Mouse (Mus musculus): ENCODE measurements around the gene Trim69.

Trim69 gene

GRCm38 (mm10) chr2:122160680-122161079, at the start of gene Trim69:
Trim69 (plus strand) TSS chr2:122160700.
- peak; percentile 80 for DNase-seq (ENCODE audit: low read depth)

DNA sequence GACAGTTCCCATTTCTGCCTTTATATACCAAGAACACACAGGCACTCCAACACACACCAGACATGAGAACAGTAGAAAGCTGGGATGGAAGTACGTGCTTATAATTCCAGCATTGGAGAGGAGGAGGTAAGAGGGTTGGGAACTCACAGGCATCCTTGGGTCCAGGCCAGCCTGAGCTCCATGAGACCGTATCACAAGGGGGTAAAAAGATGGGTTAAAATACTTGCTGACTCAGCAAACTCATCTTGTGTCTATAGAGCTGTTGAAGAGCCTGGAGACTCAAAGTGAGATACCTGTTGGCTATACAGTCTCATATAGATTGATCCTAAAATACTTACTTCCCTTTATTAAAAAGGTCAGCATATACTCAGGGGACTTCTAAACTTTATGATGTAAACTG, 43.6 kb upstream of the Trim69 start:
- no peak for DNase-seq (ENCODE audit: low read depth)

DNA sequence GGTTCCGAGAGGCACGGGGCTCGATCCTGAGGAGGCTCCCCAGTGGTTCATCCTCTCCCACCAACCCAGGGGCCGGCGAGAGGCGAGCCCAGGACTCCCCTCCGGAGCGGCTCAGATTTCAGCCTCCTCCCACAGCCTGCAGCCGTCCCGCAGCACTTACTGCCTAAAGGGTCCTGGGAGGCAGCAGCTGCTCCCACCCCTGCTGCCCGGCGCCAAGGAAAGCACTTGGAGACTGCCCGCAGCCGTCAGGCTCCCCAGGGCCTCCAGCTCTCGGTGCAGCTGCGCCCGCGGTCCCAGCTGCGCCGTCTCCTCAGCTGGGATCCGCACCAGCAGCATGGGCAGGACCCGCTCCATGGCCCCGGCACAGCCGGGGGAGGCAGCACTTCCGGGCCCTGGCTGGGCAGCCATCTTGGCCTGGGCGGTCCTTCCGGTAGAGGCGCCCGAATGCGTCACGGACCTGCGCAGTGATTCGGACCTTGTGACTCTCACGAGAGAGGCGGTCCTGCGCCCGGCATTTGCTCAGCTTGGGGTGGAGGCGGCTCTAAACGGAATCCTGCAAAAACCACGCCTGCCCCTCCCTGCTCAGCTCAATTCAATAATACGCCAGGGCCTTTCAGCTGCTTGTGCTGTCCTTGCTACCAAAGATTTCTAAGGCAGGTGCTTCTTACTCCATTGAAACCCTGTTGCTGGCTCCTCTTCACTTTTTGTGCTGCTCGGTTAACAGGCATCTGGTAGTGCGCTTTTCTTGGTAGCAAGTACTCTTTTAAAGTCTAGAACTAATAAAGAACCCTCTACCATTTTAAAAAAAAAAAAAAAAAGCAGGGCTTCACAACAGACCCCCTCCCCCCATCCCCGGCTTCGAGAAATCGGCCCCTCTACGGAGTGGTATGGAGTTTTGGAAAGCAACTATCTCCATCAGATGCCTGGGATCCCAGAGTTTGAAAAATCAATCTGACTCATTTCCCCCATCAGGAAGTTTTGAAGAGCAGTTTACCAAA, 42.2 kb upstream of the Trim69 start, which contains the start of gene Spg11:
TSS of gene Spg11 (minus strand) at position 426 of the 998 bp plus-strand sequence.
- DNase-seq (ENCODE audit: low read depth): peak; percentile 97

DNA sequence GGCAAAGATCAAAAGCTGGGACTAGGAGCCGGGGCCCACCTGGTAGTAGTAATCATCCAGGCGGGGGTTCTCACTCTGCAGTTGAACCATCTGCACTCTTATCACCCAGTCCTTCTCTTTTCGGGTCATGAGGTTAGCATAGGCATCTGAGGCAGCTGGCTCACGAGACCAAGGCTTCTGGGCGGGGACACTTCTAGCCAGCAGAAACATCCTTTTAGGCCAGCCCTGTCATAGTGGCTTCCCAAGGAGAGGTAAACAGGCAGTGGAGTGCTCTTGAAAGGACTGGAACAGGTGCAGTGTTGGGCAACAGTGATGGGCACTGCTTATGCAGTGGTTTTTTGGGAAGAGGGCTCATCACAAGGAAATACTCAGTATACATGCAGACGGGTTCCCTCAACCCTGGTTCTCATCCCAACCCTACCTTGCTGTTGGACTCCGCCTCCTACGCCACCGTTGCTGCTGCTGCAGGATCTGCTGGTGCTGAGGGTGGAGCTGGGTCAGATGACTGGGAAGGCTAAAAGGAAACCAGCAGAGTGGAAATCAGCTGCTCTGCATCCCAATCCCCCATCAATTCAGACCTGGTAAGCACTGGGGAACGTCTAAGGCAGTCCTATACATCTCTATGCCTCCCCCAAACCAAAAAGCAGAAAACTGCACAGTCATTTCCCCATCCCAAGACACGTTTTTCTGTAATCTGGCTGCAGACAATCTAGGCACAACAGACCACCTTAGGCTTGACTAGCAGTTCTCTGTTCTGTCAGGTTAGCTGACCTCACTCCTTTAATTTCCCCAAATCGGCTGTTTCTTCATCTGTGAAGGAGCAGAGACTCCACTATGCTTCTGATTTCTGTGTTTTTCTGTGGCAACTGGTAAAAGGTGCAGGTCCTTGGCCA, 34.6 kb upstream of the Trim69 start:
- DNase-seq (ENCODE audit: low read depth): peak; percentile 25

GRCm38 (mm10) chr2:122126765-122127347, 33.6 kb upstream of the Trim69 start:
- no peak for DNase-seq (ENCODE audit: low read depth)

- no peak for DNase-seq (ENCODE audit: low read depth)
These were observed 32.9 kb upstream of the Trim69 start for GRCm38 (mm10) chr2:122127635-122128034.

DNA sequence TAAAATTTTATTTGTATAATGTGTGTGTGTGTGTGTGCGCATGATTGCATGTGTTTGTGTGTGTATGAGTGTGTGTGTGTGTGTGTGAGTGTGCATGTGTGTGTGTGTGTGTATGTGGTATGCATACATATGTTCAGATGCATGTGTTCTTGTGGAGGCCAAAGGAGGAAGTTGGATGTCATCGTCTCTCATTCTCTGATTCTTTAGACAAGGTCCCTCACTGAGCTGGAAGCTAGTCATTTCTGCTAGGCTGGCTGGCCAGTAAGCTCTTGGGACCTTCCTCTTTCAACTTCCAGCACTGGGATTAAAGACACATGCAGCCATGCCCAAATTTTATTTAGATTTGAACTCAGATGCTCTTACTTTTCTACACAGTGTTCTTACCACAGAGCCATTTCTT, 28.4 kb upstream of the Trim69 start:
- DNase-seq (ENCODE audit: low read depth): no peak

GRCm38 (mm10) chr2:122132618-122133017, 27.9 kb upstream of the Trim69 start:
- DNase-seq (ENCODE audit: low read depth): no peak

GRCm38 (mm10) chr2:122137839-122138465, 22.5 kb upstream of the Trim69 start:
- DNase-seq (ENCODE audit: low read depth): peak; percentile 43

DNA sequence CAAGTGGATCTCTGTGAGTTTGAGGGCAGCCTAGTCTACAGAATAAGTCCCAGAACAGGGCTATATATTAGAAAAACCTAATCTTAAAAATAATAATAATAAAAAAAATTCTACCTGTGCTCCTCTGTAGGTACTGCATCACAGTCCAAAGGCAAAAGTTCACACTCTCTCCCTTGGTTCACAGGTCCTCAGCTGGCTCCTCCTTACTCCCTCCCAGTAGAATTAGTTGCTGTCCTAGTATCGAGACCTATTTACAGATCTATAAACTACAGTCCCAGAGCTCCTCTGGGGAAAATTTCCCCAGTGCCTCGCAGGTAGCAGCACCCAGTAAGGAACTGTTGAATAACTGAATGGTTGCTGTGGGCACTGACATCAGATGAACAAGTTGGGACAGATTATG, 19.7 kb upstream of the Trim69 start:
- no peak for DNase-seq (ENCODE audit: low read depth)

- no peak for DNase-seq (ENCODE audit: low read depth)
These were observed 19.1 kb upstream of the Trim69 start for GRCm38 (mm10) chr2:122141332-122141967.

DNA sequence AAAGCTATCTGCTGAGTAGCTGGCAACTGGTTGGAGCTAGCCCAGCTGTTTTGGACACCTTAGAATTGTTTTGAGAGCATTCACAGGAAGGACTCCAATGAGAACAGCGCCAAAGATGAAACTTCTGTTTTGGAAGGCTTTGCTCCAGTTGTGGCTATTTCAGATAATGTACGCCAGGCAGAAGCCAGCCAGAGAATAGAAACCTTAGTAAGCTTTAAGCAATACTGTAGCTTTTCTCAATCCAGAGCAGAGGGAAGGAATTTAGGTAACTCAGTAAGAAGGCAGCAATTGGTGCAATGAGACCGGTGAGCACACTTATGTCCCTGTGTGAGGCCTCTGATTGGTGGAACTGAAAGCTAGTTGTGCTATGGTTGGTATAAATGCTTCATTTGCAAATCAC, 17.4 kb upstream of the Trim69 start:
- no peak for DNase-seq (ENCODE audit: low read depth)

GRCm38 (mm10) chr2:122145756-122146155, 14.7 kb upstream of the Trim69 start:
- peak; percentile 36 for DNase-seq (ENCODE audit: low read depth)

DNA sequence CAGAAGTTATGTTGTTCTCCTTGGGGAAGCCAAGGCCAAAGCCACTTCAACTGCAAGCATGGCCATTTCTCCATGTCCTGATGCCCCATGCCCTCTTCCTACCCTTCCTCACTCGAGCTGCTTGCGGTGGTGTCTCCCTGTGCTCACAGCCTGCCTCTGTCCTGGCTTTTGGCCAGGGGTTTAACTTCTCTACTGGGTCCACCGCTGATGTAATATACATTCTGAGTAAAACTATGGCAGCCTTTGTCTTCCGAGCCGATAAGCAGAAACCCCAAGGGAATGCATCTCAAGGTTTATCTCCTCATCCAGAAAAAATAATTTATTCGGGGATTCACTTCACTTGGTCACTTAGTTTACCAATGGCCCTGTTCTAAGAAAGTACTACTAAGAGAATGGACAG, 13.8 kb upstream of the Trim69 start:
- DNase-seq (ENCODE audit: low read depth): peak; percentile 83

- peak; percentile 100 for DNase-seq (ENCODE audit: low read depth)
These were observed 12.8 kb upstream of the Trim69 start, which contains the start of gene B2m for GRCm38 (mm10) chr2:122147508-122148241. B2m (plus strand) TSS chr2:122147686.

GRCm38 (mm10) chr2:122148242-122148917, 12.1 kb upstream of the Trim69 start:
- DNase-seq (ENCODE audit: low read depth): peak; percentile 89

GRCm38 (mm10) chr2:122149316-122149715, 11.2 kb upstream of the Trim69 start:
- DNase-seq (ENCODE audit: low read depth): peak; percentile 58

GRCm38 (mm10) chr2:122149716-122150115, 10.8 kb upstream of the Trim69 start:
- DNase-seq (ENCODE audit: low read depth): no peak

DNA sequence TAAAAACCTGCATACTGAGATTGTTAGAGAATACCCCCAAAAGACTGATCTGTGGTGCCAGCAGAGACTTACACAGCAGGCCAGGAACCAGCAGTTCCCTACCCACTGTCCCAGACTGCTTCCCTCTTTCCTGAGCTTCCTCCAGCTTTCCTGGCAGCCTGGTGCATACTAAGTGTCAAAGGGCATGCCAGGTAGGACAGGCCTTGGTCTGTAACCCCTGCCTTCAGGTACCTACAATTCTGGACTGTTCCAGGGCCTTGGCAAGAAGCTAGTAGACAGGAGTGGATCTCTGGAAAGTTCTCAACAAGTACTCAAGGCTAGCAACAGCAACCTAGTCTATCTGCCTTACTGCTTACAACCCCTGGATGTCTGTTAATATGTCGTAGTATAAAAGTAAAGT, 9.3 kb upstream of the Trim69 start:
- DNase-seq (ENCODE audit: low read depth): no peak

DNA sequence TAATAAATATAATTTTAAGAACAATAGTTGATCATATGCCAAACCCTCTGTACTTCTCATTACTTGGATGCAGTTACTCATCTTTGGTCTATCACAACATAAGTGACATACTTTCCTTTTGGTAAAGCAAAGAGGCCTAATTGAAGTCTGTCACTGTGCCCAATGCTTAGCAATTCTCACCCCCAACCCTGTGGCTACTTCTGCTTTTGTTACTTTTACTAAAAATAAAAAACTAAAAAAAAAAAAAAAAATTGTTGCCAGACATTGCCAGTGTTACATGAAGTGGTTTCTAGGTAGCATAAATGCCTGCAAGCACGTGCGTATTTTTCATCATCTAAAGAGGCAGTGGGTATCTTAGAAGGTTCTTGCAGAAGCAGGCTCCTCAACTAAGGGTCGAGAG, 7.7 kb upstream of the Trim69 start:
- no peak for DNase-seq (ENCODE audit: low read depth)

All from 416B (cell line).